Mouse (Mus musculus): Measurements from ENCODE around the gene Stard10. TPM values are rescaled to one million over a fixed set of nuclear protein-coding genes. Genes with fewer than 3 reads are reported as not detected.

Gene Stard10
- polyA plus RNA-seq, 1 experiment from 2014 or later: 14.3 TPM

GRCm38 (mm10) chr7:101290401-101290800 is 26.5 kb upstream of the Stard10 start:
- no peak overlapping the region for H3K4me2 ChIP-seq (replicated peaks)
- 95% methylated on average over 10 of the region's 10 CpGs for WGBS
- H3K4me3 ChIP-seq (replicated peaks; ENCODE audit: low read length): no peak overlapping the region
- no peaks in the 10 kb centered on the region for H3K4me1 ChIP-seq (replicated peaks; ENCODE audit: control insufficient read depth, insufficient read depth, low read length)
- H3K9ac ChIP-seq: no peak overlapping the region
- H3K36me3 ChIP-seq (replicated peaks; ENCODE audit: control insufficient read depth, insufficient read depth): peaks cover 28% of the 10 kb centered on the region
- no peaks in the 10 kb centered on the region for H3K27me3 ChIP-seq (ENCODE audit: control insufficient read depth, insufficient read depth, low read length)
- ATAC-seq (ENCODE audit: low FRiP score) (no peak), DNase-seq (ENCODE audit: low spot score) (no peak)
- H3K9me3 ChIP-seq (ENCODE audit: control insufficient read depth, low read length): no peaks in the 10 kb centered on the region
- no peak overlapping the region for H3K27ac ChIP-seq

GRCm38 (mm10) chr7:101291211-101291610 is 25.7 kb upstream of the Stard10 start:
- Histone ChIP-seq H3K9me3 (ENCODE audit: control insufficient read depth, low read length) (no peaks in the 10 kb centered on the region), H3K27me3 (ENCODE audit: control insufficient read depth, insufficient read depth, low read length) (no peaks in the 10 kb centered on the region), H3K9ac (no peak overlapping the region), H3K36me3 (replicated peaks; ENCODE audit: control insufficient read depth, insufficient read depth) (peaks cover 20% of the 10 kb centered on the region), H3K4me2 (replicated peaks) (no peak overlapping the region), H3K27ac (no peak overlapping the region), H3K4me3 (replicated peaks; ENCODE audit: low read length) (no peak overlapping the region), H3K4me1 (replicated peaks; ENCODE audit: control insufficient read depth, insufficient read depth, low read length) (peaks cover 4% of the 10 kb centered on the region; the same call in 1 of the 2 replicates)
- 92% methylated on average over 5 of the region's 5 CpGs for WGBS
- no peak for ATAC-seq (ENCODE audit: low FRiP score)
- no peak for DNase-seq (ENCODE audit: low spot score)

GRCm38 (mm10) chr7:101291641-101292040 is 25.2 kb upstream of the Stard10 start:
- Histone ChIP-seq H3K4me2 (replicated peaks) (no peak overlapping the region), H3K4me1 (replicated peaks; ENCODE audit: control insufficient read depth, insufficient read depth, low read length) (peaks cover 6% of the 10 kb centered on the region; the same call in 1 of the 2 replicates), H3K36me3 (replicated peaks; ENCODE audit: control insufficient read depth, insufficient read depth) (peaks cover 17% of the 10 kb centered on the region), H3K27me3 (ENCODE audit: control insufficient read depth, insufficient read depth, low read length) (no peaks in the 10 kb centered on the region), H3K27ac (no peak overlapping the region), H3K4me3 (replicated peaks; ENCODE audit: low read length) (no peak overlapping the region), H3K9me3 (ENCODE audit: control insufficient read depth, low read length) (no peaks in the 10 kb centered on the region), H3K9ac (no peak overlapping the region)
- DNase-seq (ENCODE audit: low spot score) (no peak), ATAC-seq (ENCODE audit: low FRiP score) (no peak)
- 93% methylated on average over 8 of the region's 8 CpGs for WGBS

GRCm38 (mm10) chr7:101292086-101292485 is 24.8 kb upstream of the Stard10 start:
- WGBS: 64% methylated on average over 4 of the region's 4 CpGs
- H3K4me1 ChIP-seq (replicated peaks; ENCODE audit: control insufficient read depth, insufficient read depth, low read length): peaks cover 10% of the 10 kb centered on the region; the same call in 1 of the 2 replicates
- no peak for DNase-seq (ENCODE audit: low spot score)
- H3K27me3 ChIP-seq (ENCODE audit: control insufficient read depth, insufficient read depth, low read length): no peaks in the 10 kb centered on the region
- H3K4me3 ChIP-seq (replicated peaks; ENCODE audit: low read length): no peak overlapping the region
- no peaks in the 10 kb centered on the region for H3K9me3 ChIP-seq (ENCODE audit: control insufficient read depth, low read length)
- H3K4me2 ChIP-seq (replicated peaks): no peak overlapping the region
- H3K27ac ChIP-seq: no peak overlapping the region
- ATAC-seq (ENCODE audit: low FRiP score): no peak
- H3K36me3 ChIP-seq (replicated peaks; ENCODE audit: control insufficient read depth, insufficient read depth): peaks cover 13% of the 10 kb centered on the region
- H3K9ac ChIP-seq: no peak overlapping the region

- Histone ChIP-seq H3K9ac (no peak overlapping the region), H3K27me3 (ENCODE audit: control insufficient read depth, insufficient read depth, low read length) (no peaks in the 10 kb centered on the region), H3K4me3 (replicated peaks; ENCODE audit: low read length) (no peak overlapping the region), H3K36me3 (replicated peaks; ENCODE audit: control insufficient read depth, insufficient read depth) (peaks cover 12% of the 10 kb centered on the region), H3K4me1 (replicated peaks; ENCODE audit: control insufficient read depth, insufficient read depth, low read length) (peaks cover 10% of the 10 kb centered on the region; the same call in 1 of the 2 replicates), H3K4me2 (replicated peaks) (no peak overlapping the region), H3K9me3 (ENCODE audit: control insufficient read depth, low read length) (no peaks in the 10 kb centered on the region), H3K27ac (no peak overlapping the region)
- DNase-seq (ENCODE audit: low spot score) (no peak), ATAC-seq (ENCODE audit: low FRiP score) (no peak)
- 94% methylated on average over 1 of the region's 1 CpGs for WGBS
Observed at GRCm38 (mm10) chr7:101292696-101293095, 24.2 kb upstream of the Stard10 start.

- no peak overlapping the region for H3K4me3 ChIP-seq (replicated peaks; ENCODE audit: low read length)
- H3K9me3 ChIP-seq (ENCODE audit: control insufficient read depth, low read length): no peaks in the 10 kb centered on the region
- ATAC-seq (ENCODE audit: low FRiP score) (no peak), DNase-seq (ENCODE audit: low spot score) (no peak)
- WGBS: 58% methylated on average over 4 of the region's 4 CpGs
- H3K36me3 ChIP-seq (replicated peaks; ENCODE audit: control insufficient read depth, insufficient read depth): peaks cover 12% of the 10 kb centered on the region
- no peaks in the 10 kb centered on the region for H3K27me3 ChIP-seq (ENCODE audit: control insufficient read depth, insufficient read depth, low read length)
- no peak overlapping the region for H3K9ac ChIP-seq
- H3K27ac ChIP-seq: no peak overlapping the region
- peaks cover 10% of the 10 kb centered on the region; the same call in 1 of the 2 replicates for H3K4me1 ChIP-seq (replicated peaks; ENCODE audit: control insufficient read depth, insufficient read depth, low read length)
- H3K4me2 ChIP-seq (replicated peaks): no peak overlapping the region
Observed at GRCm38 (mm10) chr7:101293138-101293537, 23.7 kb upstream of the Stard10 start.

- Histone ChIP-seq H3K4me3 (replicated peaks; ENCODE audit: low read length) (no peak overlapping the region), H3K27ac (no peak overlapping the region), H3K4me1 (replicated peaks; ENCODE audit: control insufficient read depth, insufficient read depth, low read length) (peaks cover 10% of the 10 kb centered on the region; the same call in 1 of the 2 replicates), H3K9ac (no peak overlapping the region), H3K27me3 (ENCODE audit: control insufficient read depth, insufficient read depth, low read length) (no peaks in the 10 kb centered on the region), H3K9me3 (ENCODE audit: control insufficient read depth, low read length) (no peaks in the 10 kb centered on the region), H3K36me3 (replicated peaks; ENCODE audit: control insufficient read depth, insufficient read depth) (peaks cover 12% of the 10 kb centered on the region), H3K4me2 (replicated peaks) (no peak overlapping the region)
- ATAC-seq (ENCODE audit: low FRiP score): no peak
- DNase-seq (ENCODE audit: low spot score): no peak
- WGBS: 62% methylated on average over 4 of the region's 4 CpGs
Observed at GRCm38 (mm10) chr7:101293611-101294010, 23.3 kb upstream of the Stard10 start.

GRCm38 (mm10) chr7:101295438-101295837 is 21.4 kb upstream of the Stard10 start:
- no peaks in the 10 kb centered on the region for H3K27me3 ChIP-seq (ENCODE audit: control insufficient read depth, insufficient read depth, low read length)
- 63% methylated on average over 1 of the region's 1 CpGs for WGBS
- no peak for DNase-seq (ENCODE audit: low spot score)
- H3K4me3 ChIP-seq (replicated peaks; ENCODE audit: low read length): no peak overlapping the region
- no peak overlapping the region for H3K27ac ChIP-seq
- no peak for ATAC-seq (ENCODE audit: low FRiP score)
- no peaks in the 10 kb centered on the region for H3K9me3 ChIP-seq (ENCODE audit: control insufficient read depth, low read length)
- H3K36me3 ChIP-seq (replicated peaks; ENCODE audit: control insufficient read depth, insufficient read depth): no peaks in the 10 kb centered on the region
- H3K9ac ChIP-seq: no peak overlapping the region
- H3K4me2 ChIP-seq (replicated peaks): no peak overlapping the region
- peaks cover 10% of the 10 kb centered on the region; the same call in 1 of the 2 replicates for H3K4me1 ChIP-seq (replicated peaks; ENCODE audit: control insufficient read depth, insufficient read depth, low read length)

- whole genome bisulfite sequencing: 10% methylated on average over 35 of the region's 35 CpGs
- H3K9me3 ChIP-seq (ENCODE audit: control insufficient read depth, low read length): no peaks in the 10 kb centered on the region
- H3K9ac ChIP-seq: peak overlapping the region; percentile 72
- peak overlapping the region; percentile 85 for H3K4me2 ChIP-seq (replicated peaks)
- 0 out of 2 replicates have a peak, but pooled peaks cover 4% of the 10 kb centered on the region for H3K27me3 ChIP-seq (ENCODE audit: control insufficient read depth, insufficient read depth, low read length)
- peak overlapping the region; percentile 34 for H3K4me3 ChIP-seq (replicated peaks; ENCODE audit: low read length)
- DNase-seq (ENCODE audit: low spot score): peak; percentile 86
- peak overlapping the region; percentile 70 for H3K27ac ChIP-seq
- H3K4me1 ChIP-seq (replicated peaks; ENCODE audit: control insufficient read depth, insufficient read depth, low read length): peaks cover 10% of the 10 kb centered on the region; the same call in 1 of the 2 replicates
- no peaks in the 10 kb centered on the region for H3K36me3 ChIP-seq (replicated peaks; ENCODE audit: control insufficient read depth, insufficient read depth)
- peak; percentile 91 for ATAC-seq (ENCODE audit: low FRiP score)
Observed at GRCm38 (mm10) chr7:101296252-101297022, 20.4 kb upstream of the Stard10 start.

Measured in hindbrain, embryonic 14.5 days (tissue).